Mouse (Mus musculus) kidney, postnatal 25 days (tissue): ENCODE results near the gene Sufu.

Experiments used
- DNase-seq, 2 experiments: peaks; one replicate each; pipeline ENCODE4 v3.0.0; 2021; ENCODE audit warnings: mixed read lengths in 2 of 2

The Sufu gene

GRCm38 (mm10) chr19:46500581-46501341, 104.1 kb downstream of the Sufu start:
- DNase-seq = peak in 1 of 2 experiments; percentile 86

GRCm38 (mm10) chr19:46501401-46502068, 104.8 kb downstream of the Sufu start, which contains the start of gene Trim8:
Gene Trim8 (plus strand): TSS chr19:46501702.
- DNase-seq = peak; percentile 86 to 92

- peak; percentile 78 to 91 for DNase-seq
Observed at GRCm38 (mm10) chr19:46502069-46502455, 105.4 kb downstream of the Sufu start.

- DNase-seq = peak; percentile 87 to 94
Observed at GRCm38 (mm10) chr19:46502471-46503166, 105.9 kb downstream of the Sufu start.

GRCm38 (mm10) chr19:46503351-46504084, 106.8 kb downstream of the Sufu start:
- peak; percentile 85 to 94 for DNase-seq

- DNase-seq = peak; percentile 63 to 81
Observed at GRCm38 (mm10) chr19:46504085-46504552, 107.4 kb downstream of the Sufu start.

- DNase-seq = peak in 1 of 2 experiments; percentile 55
Observed at GRCm38 (mm10) chr19:46504822-46505417, 108.2 kb downstream of the Sufu start.

GRCm38 (mm10) chr19:46505646-46506371, 109.1 kb downstream of the Sufu start:
- DNase-seq = peak in 1 of 2 experiments; percentile 56

GRCm38 (mm10) chr19:46506372-46506717, 109.6 kb downstream of the Sufu start:
- DNase-seq = no peak

GRCm38 (mm10) chr19:46507181-46507581, 110.5 kb downstream of the Sufu start:
- DNase-seq = peak in 1 of 2 experiments; percentile 51

- DNase-seq = peak; percentile 84 to 93
Observed at GRCm38 (mm10) chr19:46507806-46508205, 111.1 kb downstream of the Sufu start.

GRCm38 (mm10) chr19:46508738-46509137, 112.0 kb downstream of the Sufu start:
- DNase-seq = peak in 1 of 2 experiments; percentile 70

- peak in 1 of 2 experiments; percentile 36 for DNase-seq
Observed at GRCm38 (mm10) chr19:46509202-46509601, 112.5 kb downstream of the Sufu start.

GRCm38 (mm10) chr19:46509736-46510135, 113.0 kb downstream of the Sufu start:
- DNase-seq = no peak

- no peak for DNase-seq
Observed at GRCm38 (mm10) chr19:46510401-46510800, 113.7 kb downstream of the Sufu start.

GRCm38 (mm10) chr19:46510824-46511223, 114.1 kb downstream of the Sufu start:
- no peak for DNase-seq

- peak in 1 of 2 experiments; percentile 73 for DNase-seq
Observed at GRCm38 (mm10) chr19:46511263-46511662, 114.6 kb downstream of the Sufu start.

GRCm38 (mm10) chr19:46514387-46514786, 117.7 kb downstream of the Sufu start:
- peak in 1 of 2 experiments; percentile 44 for DNase-seq

GRCm38 (mm10) chr19:46515287-46515821, 118.7 kb downstream of the Sufu start:
- peak in 1 of 2 experiments; percentile 40 for DNase-seq

GRCm38 (mm10) chr19:46516667-46517528, 120.2 kb downstream of the Sufu start:
- peak in 1 of 2 experiments; percentile 38 for DNase-seq
